ENCODE assay signal across 33 mouse cellular contexts in the genomic region with DNA sequence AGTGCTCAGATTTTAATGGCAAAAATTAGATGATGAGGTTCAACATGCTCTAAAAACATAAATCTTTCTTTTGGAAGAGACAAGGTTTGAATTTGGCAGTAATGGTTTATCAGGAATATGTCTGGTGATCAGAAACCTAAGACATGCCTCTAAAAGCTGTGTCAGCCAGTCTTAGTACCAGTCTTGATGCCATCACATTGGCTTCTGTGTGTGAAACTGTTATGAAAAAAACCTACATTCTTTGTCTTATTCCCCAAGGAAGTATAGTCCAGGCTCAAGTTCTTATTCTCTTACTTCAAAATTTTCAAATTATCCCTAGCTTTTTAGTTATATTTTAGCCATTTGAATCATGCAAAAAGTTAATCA.
"Had no signal": no experiment of that assay in that cellular context is flagged by ENCODE, and none has a peak within 500 bp of the region (broad histone marks: within the 10 kb centered on the region; RNA-seq: fewer than 3 reads in every experiment).

No protein-coding gene starts in this region.

- H3K4me1 ChIP-seq: limb, embryonic 10.5 days; limb, embryonic 12.5 days; limb, embryonic 13.5 days; limb, embryonic 15.5 days; liver, embryonic 12.5 days; liver, embryonic 13.5 days; liver, embryonic 15.5 days; lung, embryonic 15.5 days; midbrain, embryonic 10.5 days; midbrain, embryonic 12.5 days; midbrain, embryonic 13.5 days; midbrain, embryonic 15.5 days; neural tube, embryonic 12.5 days; neural tube, embryonic 13.5 days had no signal

- H3K4me2 ChIP-seq: limb, embryonic 12.5 days; limb, embryonic 13.5 days; limb, embryonic 15.5 days; liver, embryonic 11.5 days; liver, embryonic 12.5 days; liver, embryonic 13.5 days; liver, embryonic 15.5 days; lung, embryonic 14.5 days; lung, embryonic 15.5 days; midbrain, embryonic 11.5 days; midbrain, embryonic 12.5 days; midbrain, embryonic 13.5 days; midbrain, embryonic 15.5 days; neural tube, embryonic 12.5 days; neural tube, embryonic 13.5 days had no signal

- H3K4me3 ChIP-seq: limb, embryonic 10.5 days; limb, embryonic 12.5 days; limb, embryonic 13.5 days; limb, embryonic 15.5 days; liver, embryonic 12.5 days; liver, embryonic 13.5 days; liver, embryonic 15.5 days; lung, embryonic 15.5 days; megakaryocyte, embryonic 14.5 days; midbrain, embryonic 10.5 days; midbrain, embryonic 12.5 days; midbrain, embryonic 13.5 days; midbrain, embryonic 15.5 days; myocyte; neural tube, embryonic 12.5 days; neural tube, embryonic 13.5 days had no signal

- ATAC-seq: liver, embryonic 12.5 days; liver, postnatal 0 days; lung, postnatal 0 days; midbrain, embryonic 13.5 days; midbrain, embryonic 15.5 days; midbrain, embryonic 16.5 days had no signal

- H3K36me3 ChIP-seq: limb, embryonic 10.5 days; limb, embryonic 12.5 days; limb, embryonic 13.5 days; limb, embryonic 15.5 days; liver, embryonic 12.5 days; liver, embryonic 13.5 days; liver, embryonic 15.5 days; lung, embryonic 15.5 days; midbrain, embryonic 10.5 days; midbrain, embryonic 12.5 days; midbrain, embryonic 13.5 days; midbrain, embryonic 15.5 days; neural tube, embryonic 12.5 days; neural tube, embryonic 13.5 days had no signal

- H3K9me3 ChIP-seq: limb, embryonic 10.5 days; limb, embryonic 12.5 days; limb, embryonic 13.5 days; limb, embryonic 15.5 days; liver, embryonic 12.5 days; liver, embryonic 13.5 days; liver, embryonic 15.5 days; lung, embryonic 15.5 days; megakaryocyte, embryonic 14.5 days; midbrain, embryonic 10.5 days; midbrain, embryonic 12.5 days; midbrain, embryonic 13.5 days; midbrain, embryonic 15.5 days; neural tube, embryonic 12.5 days; neural tube, embryonic 13.5 days had no signal

- H3K9ac ChIP-seq: limb, embryonic 12.5 days; limb, embryonic 13.5 days; limb, embryonic 15.5 days; liver, embryonic 12.5 days; liver, embryonic 13.5 days; liver, embryonic 14.5 days; liver, embryonic 15.5 days; liver, postnatal 0 days; lung, embryonic 14.5 days; lung, embryonic 15.5 days; midbrain, embryonic 12.5 days; midbrain, embryonic 13.5 days; midbrain, embryonic 15.5 days; neural tube, embryonic 12.5 days; neural tube, embryonic 13.5 days had no signal

- H3K27ac ChIP-seq: limb, embryonic 10.5 days; limb, embryonic 12.5 days; limb, embryonic 13.5 days; limb, embryonic 15.5 days; liver, embryonic 12.5 days; liver, embryonic 13.5 days; liver, embryonic 14.5 days; liver, embryonic 15.5 days; lung, embryonic 15.5 days; macrophage; midbrain, embryonic 10.5 days; midbrain, embryonic 12.5 days; midbrain, embryonic 13.5 days; midbrain, embryonic 15.5 days; neural tube, embryonic 12.5 days; neural tube, embryonic 13.5 days had no signal

- H3K27me3 ChIP-seq: limb, embryonic 12.5 days; limb, embryonic 13.5 days; limb, embryonic 15.5 days; liver, embryonic 12.5 days; liver, embryonic 13.5 days; liver, embryonic 15.5 days; lung, embryonic 15.5 days; megakaryocyte, embryonic 14.5 days; midbrain, embryonic 12.5 days; midbrain, embryonic 13.5 days; midbrain, embryonic 15.5 days; neural tube, embryonic 12.5 days; neural tube, embryonic 13.5 days had no signal

- DNase-seq: left cerebral cortex, postnatal 4 days; liver; liver, embryonic 13.5 days; liver, postnatal 0 days; lung, adult 18-20 months; lung, adult 2 months; lung, embryonic 14.5 days; lung, postnatal 10 days; lung, postnatal 14 days; lung, postnatal 36 days; lung, postnatal 4 days; midbrain, embryonic 14.5 days had no signal
